Mouse (Mus musculus) liver, embryonic 14.5 days (tissue): ENCODE data around the gene H2al1e. TPM values are rescaled to one million over a fixed set of nuclear protein-coding genes. Genes with fewer than 3 reads are reported as not detected.
"Not testable (repeated sequence)": the region's sequence is repeated elsewhere in the genome, so short reads cannot be mapped to it uniquely, and the experiment has no call there.

Experiments
- ATAC-seq: fragments of 200-750 bp; cut with Nextera tagmentation; 2 replicates; pipeline ENCODE4 v1.8.0; 2017; ENCODE audit warnings: moderate number of reproducible peaks, mild to moderate bottlenecking, moderate library complexity; ENCODE audit not compliant: insufficient read depth
- DNase-seq, 3 experiments: peaks; one replicate each; pipeline ENCODE4 v3.0.0-alpha.2; 2012 to 2013; ENCODE audit warnings: low read depth in 3 of 3, low spot score in 3 of 3
- H3K27ac ChIP-seq: fragments of 300-500 bp; sonication (generic); 2 replicates; pipeline ENCODE4 v1.5.1; 2014; ENCODE audit warnings: moderate library complexity, mild to moderate bottlenecking, control low read depth, inconsistent platforms
- H3K27me3 ChIP-seq: fragments of 300-500 bp; sonication (generic); 2 replicates; pipeline ENCODE4 v1.6.1; 2014; ENCODE audit warnings: mild to moderate bottlenecking, low read length, moderate library complexity; ENCODE audit not compliant: control insufficient read depth, insufficient read depth
- H3K36me3 ChIP-seq: fragments of 300-500 bp; sonication (generic); replicated peaks from 2 replicates; pipeline ENCODE4 v1.6.1; 2014; ENCODE audit warnings: low read depth; ENCODE audit not compliant: control insufficient read depth, insufficient read depth
- H3K4me1 ChIP-seq, 2 experiments: fragments of 200-500 bp in 1 of 2; fragments of 300-500 bp in 1 of 2; sonication (generic) in 1 of 2; replicated peaks; 2 replicates each; pipeline ENCODE4 v1.6.1; 2012 to 2014; ENCODE audit warnings: antibody characterized with exemption in 1 of 2, inconsistent platforms in 1 of 2, low read length in 1 of 2; ENCODE audit not compliant: control insufficient read depth in 2 of 2, insufficient read depth in 2 of 2
- H3K4me2 ChIP-seq: fragments of 300-500 bp; sonication (generic); 2 replicates; pipeline ENCODE4 v1.6.1; 2014; ENCODE audit warnings: low read depth, mild to moderate bottlenecking, control low read depth, moderate library complexity
- H3K4me3 ChIP-seq, 2 experiments: fragments of 200-500 bp in 1 of 2; fragments of 300-500 bp in 1 of 2; sonication (generic) in 1 of 2; 2 replicates each; pipeline ENCODE4 v1.5.1; 2012 to 2014; ENCODE audit warnings: low read depth in 2 of 2, low read length in 2 of 2, mild to moderate bottlenecking in 2 of 2, control low read depth in 1 of 2, inconsistent platforms in 1 of 2, moderate library complexity in 1 of 2; ENCODE audit not compliant: insufficient read depth in 1 of 2
- H3K9ac ChIP-seq: fragments of 300-500 bp; sonication (generic); replicated peaks from 2 replicates; pipeline ENCODE4 v1.6.1; 2014; ENCODE audit warnings: mild to moderate bottlenecking, control low read depth, moderate library complexity
- H3K9me3 ChIP-seq: fragments of 300-500 bp; sonication (generic); 2 replicates; pipeline ENCODE4 v1.6.1; 2016; ENCODE audit warnings: low read length, mixed read lengths; ENCODE audit not compliant: control insufficient read depth
- CTCF ChIP-seq: IDR thresholded peaks from 2 replicates; pipeline ENCODE4 v1.5.1; 2016; ENCODE audit warnings: antibody characterized with exemption, low read depth, control low read depth
- EP300 ChIP-seq: IDR thresholded peaks from 2 replicates; pipeline ENCODE4 v1.6.1; 2016; ENCODE audit warnings: antibody characterized with exemption, low read depth
- WGBS: fragments of 180-500 bp; shearing (Covaris S2); extraction: QIAGEN DNeasy Blood & Tissue Kit; methylation state at CpG from one replicate; pipeline ENCODE4 v1.1.7; 2014; ENCODE audit not compliant: insufficient replicate concordance; 5-methylcytosine and 5-hydroxymethylcytosine counted together
- polyA plus RNA-seq, 2 experiments: library from polyadenylated mRNA; depleted of rRNA in 1 of 2; stranded (reverse) in 1 of 2; unstranded in 1 of 2; fragments of >200 nt; fragmentation: Nextera tagmentation in 1 of 2; extraction: Ambion mirVana in 1 of 2; gene quantifications; 2 replicates each; pipeline versions ENCODE4 v1.2.1 to v1.2.3; 2012 to 2014

Gene H2al1e
- polyA plus RNA-seq, 2 experiments = not detected

GRCm38 (mm10) chrX:11317956-11318355 is 6.2 kb downstream of the H2al1e start, which contains the start of gene H2al1g:
TSS of gene H2al1g (plus strand) at chrX:11318256.
- H3K4me2 ChIP-seq, H3K4me1 ChIP-seq, DNase-seq, H3K36me3 ChIP-seq, H3K9ac ChIP-seq, H3K27ac ChIP-seq, H3K27me3 ChIP-seq, H3K9me3 ChIP-seq, H3K4me3 ChIP-seq, ATAC-seq: not testable (repeated sequence)
- no CpG with 5 or more reads among the region's 3 CpGs for WGBS

- H3K9ac ChIP-seq, H3K27me3 ChIP-seq, DNase-seq, H3K9me3 ChIP-seq, H3K4me3 ChIP-seq, H3K4me1 ChIP-seq, H3K36me3 ChIP-seq, H3K4me2 ChIP-seq, ATAC-seq, H3K27ac ChIP-seq: not testable (repeated sequence)
- no CpG with 5 or more reads among the region's 6 CpGs for WGBS
These were observed 9.5 kb downstream of the H2al1e start, which contains the start of gene H2al1h for GRCm38 (mm10) chrX:11321192-11321591. TSS of gene H2al1h (plus strand) at chrX:11321492.

GRCm38 (mm10) chrX:11324359-11324758 is 12.6 kb downstream of the H2al1e start, which contains the start of gene H2al1i:
TSS of gene H2al1i (plus strand) at chrX:11324659.
- H3K4me3 ChIP-seq, H3K27ac ChIP-seq, H3K9me3 ChIP-seq, H3K9ac ChIP-seq, H3K4me2 ChIP-seq, DNase-seq, ATAC-seq, H3K27me3 ChIP-seq, H3K4me1 ChIP-seq, H3K36me3 ChIP-seq: not testable (repeated sequence)
- WGBS = no CpG with 5 or more reads among the region's 5 CpGs

- DNase-seq, ATAC-seq, H3K4me1 ChIP-seq, H3K9ac ChIP-seq, H3K27ac ChIP-seq, H3K9me3 ChIP-seq, H3K27me3 ChIP-seq, H3K36me3 ChIP-seq, H3K4me2 ChIP-seq, H3K4me3 ChIP-seq: not testable (repeated sequence)
- 49% methylated on average over 2 of the region's 2 CpGs for WGBS
These were observed 15.8 kb downstream of the H2al1e start, which contains the start of gene H2al1j for GRCm38 (mm10) chrX:11327522-11327921. TSS of gene H2al1j (plus strand) at chrX:11327822.

- ATAC-seq (no peak), DNase-seq (no peak)
- Histone ChIP-seq H3K4me3 (no peak overlapping the region), H3K27ac (no peak overlapping the region), H3K27me3 (no peaks in the 10 kb centered on the region), H3K36me3 (no peaks in the 10 kb centered on the region), H3K9ac (no peak overlapping the region), H3K9me3 (no peaks in the 10 kb centered on the region), H3K4me2 (no peak overlapping the region), H3K4me1 (no peaks in the 10 kb centered on the region)
- TF ChIP-seq CTCF (no peak), EP300 (no peak)
- 66% methylated on average over 9 of the region's 9 CpGs for WGBS
These were observed 34.0 kb downstream of the H2al1e start for GRCm38 (mm10) chrX:11345762-11346161.

- Histone ChIP-seq H3K9me3 (no peaks in the 10 kb centered on the region), H3K9ac (no peak overlapping the region), H3K4me3 (no peak overlapping the region), H3K4me1 (no peaks in the 10 kb centered on the region), H3K27me3 (no peaks in the 10 kb centered on the region), H3K36me3 (no peaks in the 10 kb centered on the region), H3K4me2 (no peak overlapping the region), H3K27ac (no peak overlapping the region)
- WGBS = 68% methylated on average over 3 of the region's 3 CpGs
- ATAC-seq = no peak
- TF ChIP-seq CTCF = no peak
- no peak for TF ChIP-seq EP300
- DNase-seq = no peak
These were observed 35.0 kb downstream of the H2al1e start for GRCm38 (mm10) chrX:11346756-11347155.
